Mouse (Mus musculus) bone marrow macrophage, adult 2 months (primary cell): ENCODE results near the gene Ccdc38. TPM values are rescaled to one million over a fixed set of nuclear protein-coding genes. Genes with fewer than 3 reads are reported as not detected.
A peak's percentile ranks its signal among the peaks of the same experiment; 100 is the strongest.

Experiments
- H3K27ac ChIP-seq: 2 replicates; pipeline ENCODE4 v1.5.1; 2012; ENCODE audit warnings: low read depth, low read length; ENCODE audit not compliant: insufficient read depth
- H3K4me1 ChIP-seq: 2 replicates; pipeline ENCODE4 v1.6.1; 2012; ENCODE audit warnings: low read length; ENCODE audit not compliant: control insufficient read depth, insufficient read depth
- H3K4me3 ChIP-seq: 2 replicates; pipeline ENCODE4 v1.5.1; 2012; ENCODE audit warnings: mild to moderate bottlenecking, low read length, moderate library complexity; ENCODE audit not compliant: insufficient read depth
- CTCF ChIP-seq: IDR thresholded peaks from 2 replicates; pipeline ENCODE4 v1.5.1; 2012; ENCODE audit warnings: low read depth, mild to moderate bottlenecking, low read length, moderate library complexity
- POLR2A ChIP-seq: IDR thresholded peaks from 2 replicates; pipeline ENCODE4 v1.6.1; 2012; ENCODE audit warnings: mild to moderate bottlenecking, low read depth, low read length, borderline replicate concordance
- polyA plus RNA-seq: library from polyadenylated mRNA; stranded (reverse); fragments of >200 nt; gene quantifications from 2 replicates; pipeline ENCODE4 v1.2.4, GENCODE M21; 2012; ENCODE audit not compliant: missing spikeins, insufficient read depth, insufficient read length

The Ccdc38 gene
- polyA plus RNA-seq, 1 experiment = not detected

GRCm38 (mm10) chr10:93572209-93572608, 31.8 kb downstream of the Ccdc38 start:
- peaks cover 15% of the 10 kb centered on the region for H3K4me1 ChIP-seq
- H3K27ac ChIP-seq = no peak overlapping the region
- TF ChIP-seq POLR2A = no peak
- no peak for TF ChIP-seq CTCF

GRCm38 (mm10) chr10:93574966-93575365, 34.5 kb downstream of the Ccdc38 start:
- Histone ChIP-seq H3K27ac (no peak overlapping the region), H3K4me3 (no peak overlapping the region), H3K4me1 (peaks cover 14% of the 10 kb centered on the region)
- no peak for TF ChIP-seq POLR2A
- no peak for TF ChIP-seq CTCF

More at GRCm38 (mm10) chr10:93572209-93572608, 31.8 kb downstream of the Ccdc38 start:
- no peak overlapping the region for H3K4me3 ChIP-seq

GRCm38 (mm10) chr10:93575960-93576359, 35.5 kb downstream of the Ccdc38 start:
- peaks cover 14% of the 10 kb centered on the region for H3K4me1 ChIP-seq
- TF ChIP-seq CTCF (no peak), POLR2A (no peak)
- H3K4me3 ChIP-seq = no peak overlapping the region
- H3K27ac ChIP-seq = peak overlapping the region; percentile 67

GRCm38 (mm10) chr10:93577271-93577886, 36.9 kb downstream of the Ccdc38 start:
- peak; percentile 60 for TF ChIP-seq CTCF
- TF ChIP-seq POLR2A = no peak
- Histone ChIP-seq H3K27ac (no peak overlapping the region), H3K4me1 (peaks cover 14% of the 10 kb centered on the region), H3K4me3 (no peak overlapping the region)

- peak overlapping the region; percentile 31; the same call in 1 of the 2 replicates for H3K27ac ChIP-seq
These were observed 48.4 kb downstream of the Ccdc38 start for GRCm38 (mm10) chr10:93588796-93589195.

GRCm38 (mm10) chr10:93589281-93589848, 48.9 kb downstream of the Ccdc38 start, which contains the start of gene Snrpf:
TSS of gene Snrpf (minus strand) at chr10:93589706.
- H3K27ac ChIP-seq = peak within 1 kb of the TSS; percentile 31; the same call in 1 of the 2 replicates
- peaks cover 14% of the 10 kb centered on the region for H3K4me1 ChIP-seq
- peak within 1 kb of the TSS; percentile 82 for H3K4me3 ChIP-seq
- TF ChIP-seq POLR2A = no peak
- no peak for TF ChIP-seq CTCF

More at GRCm38 (mm10) chr10:93588796-93589195, 48.4 kb downstream of the Ccdc38 start:
- H3K4me1 ChIP-seq = peaks cover 12% of the 10 kb centered on the region
- peak overlapping the region; percentile 82 for H3K4me3 ChIP-seq
- TF ChIP-seq CTCF (no peak), POLR2A (no peak)

- H3K4me1 ChIP-seq = peaks cover 9% of the 10 kb centered on the region
- H3K4me3 ChIP-seq = no peak overlapping the region
- no peak overlapping the region for H3K27ac ChIP-seq
- no peak for TF ChIP-seq POLR2A
- no peak for TF ChIP-seq CTCF
These were observed 52.0 kb downstream of the Ccdc38 start for GRCm38 (mm10) chr10:93592456-93592855.

- H3K4me3 ChIP-seq = peak overlapping the region; percentile 50
- peaks cover 5% of the 10 kb centered on the region; the same call in 1 of the 2 replicates for H3K4me1 ChIP-seq
- TF ChIP-seq CTCF (0 out of 2 replicates have a peak, but pooled peaks have one; percentile 23), POLR2A (no peak)
- H3K27ac ChIP-seq = no peak overlapping the region
These were observed 53.6 kb downstream of the Ccdc38 start for GRCm38 (mm10) chr10:93594022-93594482.

- TF ChIP-seq POLR2A (no peak), CTCF (no peak)
- Histone ChIP-seq H3K27ac (no peak overlapping the region), H3K4me3 (no peak overlapping the region), H3K4me1 (0 out of 2 replicates have a peak, but pooled peaks cover 2% of the 10 kb centered on the region)
These were observed 55.4 kb downstream of the Ccdc38 start for GRCm38 (mm10) chr10:93595831-93596230.

- TF ChIP-seq CTCF = no peak
- no peak for TF ChIP-seq POLR2A
- Histone ChIP-seq H3K4me3 (no peak overlapping the region), H3K27ac (no peak overlapping the region), H3K4me1 (0 out of 2 replicates have a peak, but pooled peaks cover 2% of the 10 kb centered on the region)
These were observed 56.2 kb downstream of the Ccdc38 start for GRCm38 (mm10) chr10:93596641-93597040.
